Mouse (Mus musculus) stomach, postnatal 0 days (tissue): ENCODE results near the gene Sh3bgrl3. TPM values are rescaled to one million over a fixed set of nuclear protein-coding genes. Genes with fewer than 3 reads are reported as not detected.

Experiments used
- ATAC-seq: fragments of 200-750 bp; cut with Nextera tagmentation; 2 replicates; pipeline ENCODE4 v1.8.0; 2017; ENCODE audit not compliant: low FRiP score, low TSS enrichment
- DNase-seq: peaks from one replicate; pipeline ENCODE4 v3.0.0-alpha.2; 2016; ENCODE audit warnings: low spot score
- H3K27ac ChIP-seq: fragments of 300-500 bp; sonication (generic); replicated peaks from 2 replicates; pipeline ENCODE4 v1.5.1; 2014; ENCODE audit warnings: mild to moderate bottlenecking, control low read depth
- H3K27me3 ChIP-seq: fragments of 300-500 bp; sonication (generic); 2 replicates; pipeline ENCODE4 v1.6.1; 2014; ENCODE audit warnings: low read length; ENCODE audit not compliant: control insufficient read depth, insufficient read depth
- H3K36me3 ChIP-seq: fragments of 300-500 bp; sonication (generic); 2 replicates; pipeline ENCODE4 v1.6.1; 2014; ENCODE audit warnings: low read length, mixed read lengths; ENCODE audit not compliant: control insufficient read depth, insufficient read depth
- H3K4me1 ChIP-seq: fragments of 300-500 bp; sonication (generic); replicated peaks from 2 replicates; pipeline ENCODE4 v1.6.1; 2014; ENCODE audit warnings: antibody characterized with exemption; ENCODE audit not compliant: control insufficient read depth, insufficient read depth
- H3K4me2 ChIP-seq: fragments of 300-500 bp; sonication (generic); replicated peaks from 2 replicates; pipeline ENCODE4 v1.6.1; 2014; ENCODE audit warnings: low read depth, mild to moderate bottlenecking, control low read depth, moderate library complexity
- H3K4me3 ChIP-seq: fragments of 300-500 bp; sonication (generic); 2 replicates; pipeline ENCODE4 v1.5.1; 2014; ENCODE audit warnings: low read depth, low read length, control low read depth
- H3K9ac ChIP-seq: fragments of 300-500 bp; sonication (generic); 2 replicates; pipeline ENCODE4 v1.6.1; 2014; ENCODE audit warnings: mild to moderate bottlenecking, low read length, control low read depth, mixed read lengths
- H3K9me3 ChIP-seq: fragments of 300-500 bp; sonication (generic); 2 replicates; pipeline ENCODE4 v1.6.1; 2016; ENCODE audit warnings: low read length; ENCODE audit not compliant: control insufficient read depth
- CTCF ChIP-seq: IDR thresholded peaks from 2 replicates; pipeline ENCODE4 v1.5.1; 2016; ENCODE audit warnings: antibody characterized with exemption, low read depth, mild to moderate bottlenecking, moderate library complexity
- EP300 ChIP-seq: optimal IDR thresholded peaks from 2 replicates; pipeline ENCODE3; 2016; ENCODE audit warnings: antibody characterized with exemption
- WGBS: fragments of 180-500 bp; shearing (Covaris S2); extraction: QIAGEN DNeasy Blood & Tissue Kit; methylation state at CpG from one replicate; pipeline ENCODE4 v1.1.7; 2014; 5-methylcytosine and 5-hydroxymethylcytosine counted together
- polyA plus RNA-seq: library from polyadenylated mRNA; unstranded; fragments of >200 nt; fragmentation: Nextera tagmentation; extraction: Ambion mirVana; gene quantifications from 2 replicates; pipeline ENCODE4 v1.2.1, GENCODE M21; 2015

Gene Sh3bgrl3
- polyA plus RNA-seq, 1 experiment from 2014 or later = 533 TPM

- no peak overlapping the region for H3K4me3 ChIP-seq
- H3K27ac ChIP-seq = no peak overlapping the region
- no peak overlapping the region for H3K9ac ChIP-seq
- no peak overlapping the region for H3K4me2 ChIP-seq
- no peaks in the 10 kb centered on the region for H3K9me3 ChIP-seq
- no peaks in the 10 kb centered on the region for H3K36me3 ChIP-seq
- no peaks in the 10 kb centered on the region for H3K4me1 ChIP-seq
- ATAC-seq (no peak), DNase-seq (no peak)
- WGBS = 72% methylated on average over 14 of the region's 14 CpGs
- no peaks in the 10 kb centered on the region for H3K27me3 ChIP-seq
- TF ChIP-seq CTCF = no peak
- no peak for TF ChIP-seq EP300
Measured at GRCm38 (mm10) chr4:134118126-134118800, 10.3 kb downstream of the Sh3bgrl3 start.

GRCm38 (mm10) chr4:134117012-134117411, 11.6 kb downstream of the Sh3bgrl3 start:
- Histone ChIP-seq H3K4me2 (no peak overlapping the region), H3K27ac (no peak overlapping the region), H3K9me3 (no peaks in the 10 kb centered on the region), H3K4me1 (no peaks in the 10 kb centered on the region), H3K4me3 (no peak overlapping the region), H3K27me3 (no peaks in the 10 kb centered on the region), H3K9ac (no peak overlapping the region), H3K36me3 (no peaks in the 10 kb centered on the region)
- ATAC-seq (no peak), DNase-seq (no peak)
- WGBS = 73% methylated on average over 8 of the region's 8 CpGs
- TF ChIP-seq CTCF = no peak

- no peaks in the 10 kb centered on the region for H3K9me3 ChIP-seq
- no peak for ATAC-seq
- H3K36me3 ChIP-seq = no peaks in the 10 kb centered on the region
- WGBS = 66% methylated on average over 2 of the region's 2 CpGs
- no peaks in the 10 kb centered on the region for H3K4me1 ChIP-seq
- H3K4me3 ChIP-seq = no peak overlapping the region
- H3K4me2 ChIP-seq = no peak overlapping the region
- no peak for TF ChIP-seq CTCF
- TF ChIP-seq EP300 = no peak
- H3K27me3 ChIP-seq = no peaks in the 10 kb centered on the region
- no peak overlapping the region for H3K27ac ChIP-seq
- no peak overlapping the region for H3K9ac ChIP-seq
- no peak for DNase-seq
Measured at GRCm38 (mm10) chr4:134116501-134116900, 12.1 kb downstream of the Sh3bgrl3 start.

GRCm38 (mm10) chr4:134115215-134116144, 13.1 kb downstream of the Sh3bgrl3 start:
- Histone ChIP-seq H3K4me2 (no peak overlapping the region), H3K9me3 (no peaks in the 10 kb centered on the region), H3K9ac (no peak overlapping the region), H3K27ac (no peak overlapping the region), H3K36me3 (no peaks in the 10 kb centered on the region), H3K27me3 (no peaks in the 10 kb centered on the region), H3K4me1 (no peaks in the 10 kb centered on the region), H3K4me3 (no peak overlapping the region)
- TF ChIP-seq EP300 (no peak), CTCF (no peak)
- ATAC-seq (no peak), DNase-seq (no peak)
- 74% methylated on average over 16 of the region's 16 CpGs for WGBS

- Histone ChIP-seq H3K4me1 (no peaks in the 10 kb centered on the region), H3K27ac (no peak overlapping the region), H3K4me2 (no peak overlapping the region), H3K36me3 (no peaks in the 10 kb centered on the region), H3K4me3 (no peak overlapping the region), H3K9ac (no peak overlapping the region), H3K9me3 (no peaks in the 10 kb centered on the region), H3K27me3 (no peaks in the 10 kb centered on the region)
- ATAC-seq (no peak), DNase-seq (no peak)
- 91% methylated on average over 4 of the region's 4 CpGs for WGBS
- TF ChIP-seq CTCF (no peak), EP300 (no peak)
Measured at GRCm38 (mm10) chr4:134114038-134114437, 14.6 kb downstream of the Sh3bgrl3 start.
